Mouse (Mus musculus): ENCODE measurements at regions not wholly inside any gene's neighbourhood (a gene's known extent, or its start where the extent isn't known, plus 50 kb on each side); places are given as distances from the start of the nearest gene placed in this dataset.

DNA sequence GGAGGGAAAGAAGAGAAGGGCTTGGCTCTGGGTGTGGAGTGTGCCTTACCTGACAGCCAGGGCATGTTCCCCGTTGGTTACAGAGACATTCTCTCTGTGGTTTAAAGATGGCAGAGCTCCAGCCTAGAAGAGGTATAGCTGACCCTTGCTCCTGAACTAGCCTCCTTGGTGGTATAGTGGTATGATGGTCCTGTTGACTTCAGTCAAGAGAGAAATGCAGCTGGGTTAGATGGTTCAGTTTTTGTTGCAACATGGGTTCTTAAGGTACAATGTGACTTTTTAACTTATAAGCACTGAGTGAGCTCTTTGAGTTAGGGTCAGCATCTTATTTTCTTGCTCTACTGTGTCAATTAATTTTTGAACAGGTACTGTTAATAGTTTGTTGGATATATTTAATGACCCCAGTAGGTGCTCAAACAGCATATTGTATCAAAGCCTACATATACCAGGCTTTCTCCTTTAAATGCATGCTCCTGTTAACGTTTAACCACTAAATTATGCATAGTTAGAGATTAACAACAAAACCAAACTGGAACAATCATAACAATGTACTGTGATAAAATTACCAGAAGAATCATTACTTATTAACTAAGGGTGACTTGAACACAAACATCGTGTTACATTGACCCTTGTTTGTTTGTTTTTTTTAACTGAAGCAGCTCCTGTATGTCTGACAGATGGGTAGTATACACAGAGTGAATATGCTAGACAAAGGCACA, 70.5 kb upstream of the Nrxn3 start:
- 79% methylated on average over 3 of the region's 3 CpGs for WGBS
- Histone ChIP-seq H3K9ac (ENCODE audit: low read length) (no peak overlapping the region), H3K4me2 (ENCODE audit: low read depth, low read length, severe bottlenecking) (no peak overlapping the region), H3K4me3 (ENCODE audit: low read depth, low read length) (no peak overlapping the region), H3K4me1 (replicated peaks; ENCODE audit: control insufficient read depth, insufficient read depth, low read length) (no peaks in the 10 kb centered on the region), H3K27me3 (ENCODE audit: control insufficient read depth, insufficient read depth, low read length) (no peaks in the 10 kb centered on the region), H3K27ac (ENCODE audit: low read depth, low read length) (no peak overlapping the region), H3K9me3 (ENCODE audit: control insufficient read depth, low read length) (no peaks in the 10 kb centered on the region), H3K36me3 (ENCODE audit: control insufficient read depth, insufficient read depth, low read length) (no peaks in the 10 kb centered on the region)
- DNase-seq (ENCODE audit: low spot score) (no peak), ATAC-seq (replicated peaks; ENCODE audit: low FRiP score) (no peak)

All from forebrain, embryonic 11.5 days (tissue).